Mouse (Mus musculus) naive thymus-derived CD4-positive, alpha-beta T cell, adult 2 months (primary cell): ENCODE measurements around the gene St6galnac3.

Source experiments
- DNase-seq: peaks from one replicate; pipeline ENCODE4 v3.0.0-alpha.2; 2011; ENCODE audit warnings: low read depth

Gene St6galnac3

GRCm38 (mm10) chr3:153690553-153690952, 34.4 kb downstream of the St6galnac3 start:
- no peak for DNase-seq

GRCm38 (mm10) chr3:153689793-153690291, 35.1 kb downstream of the St6galnac3 start:
- no peak for DNase-seq

- DNase-seq = no peak
Measured at GRCm38 (mm10) chr3:153687896-153688295, 37.1 kb downstream of the St6galnac3 start.

- no peak for DNase-seq
Measured at GRCm38 (mm10) chr3:153684909-153685308, 40.1 kb downstream of the St6galnac3 start.

GRCm38 (mm10) chr3:153682303-153682702, 42.7 kb downstream of the St6galnac3 start:
- no peak for DNase-seq

GRCm38 (mm10) chr3:153681720-153682119, 43.3 kb downstream of the St6galnac3 start:
- no peak for DNase-seq

GRCm38 (mm10) chr3:153675832-153676231, 49.1 kb downstream of the St6galnac3 start:
- no peak for DNase-seq

GRCm38 (mm10) chr3:153675073-153675472, 49.9 kb downstream of the St6galnac3 start:
- DNase-seq = peak; percentile 35

- no peak for DNase-seq
Measured at GRCm38 (mm10) chr3:153674359-153674758, 50.6 kb downstream of the St6galnac3 start.

GRCm38 (mm10) chr3:153673451-153673850, 51.5 kb downstream of the St6galnac3 start:
- DNase-seq = no peak

GRCm38 (mm10) chr3:153670953-153671674, 53.9 kb downstream of the St6galnac3 start:
- no peak for DNase-seq

- no peak for DNase-seq
Measured at GRCm38 (mm10) chr3:153669737-153670435, 55.1 kb downstream of the St6galnac3 start.

GRCm38 (mm10) chr3:153669329-153669728, 55.6 kb downstream of the St6galnac3 start:
- DNase-seq = no peak

GRCm38 (mm10) chr3:153668447-153669290, 56.3 kb downstream of the St6galnac3 start:
- DNase-seq = no peak

- no peak for DNase-seq
Measured at GRCm38 (mm10) chr3:153664696-153665095, 60.3 kb downstream of the St6galnac3 start.

- DNase-seq = no peak
Measured at GRCm38 (mm10) chr3:153663841-153664427, 61.0 kb downstream of the St6galnac3 start.

- no peak for DNase-seq
Measured at GRCm38 (mm10) chr3:153662796-153663195, 62.2 kb downstream of the St6galnac3 start.

- DNase-seq = no peak
Measured at GRCm38 (mm10) chr3:153661927-153662326, 63.0 kb downstream of the St6galnac3 start.

- no peak for DNase-seq
Measured at GRCm38 (mm10) chr3:153659575-153660168, 65.3 kb downstream of the St6galnac3 start.

GRCm38 (mm10) chr3:153658051-153658777, 66.8 kb downstream of the St6galnac3 start:
- DNase-seq = peak; percentile 59

GRCm38 (mm10) chr3:153655071-153655470, 69.9 kb downstream of the St6galnac3 start:
- DNase-seq = peak; percentile 63
